Mouse (Mus musculus): ENCODE measurements around the gene Casz1.

Gene Casz1

GRCm38 (mm10) chr4:148968859-148969258, 164.6 kb downstream of the Casz1 start:
- DNase-seq (ENCODE audit: low read depth, low spot score), result no peak

DNA sequence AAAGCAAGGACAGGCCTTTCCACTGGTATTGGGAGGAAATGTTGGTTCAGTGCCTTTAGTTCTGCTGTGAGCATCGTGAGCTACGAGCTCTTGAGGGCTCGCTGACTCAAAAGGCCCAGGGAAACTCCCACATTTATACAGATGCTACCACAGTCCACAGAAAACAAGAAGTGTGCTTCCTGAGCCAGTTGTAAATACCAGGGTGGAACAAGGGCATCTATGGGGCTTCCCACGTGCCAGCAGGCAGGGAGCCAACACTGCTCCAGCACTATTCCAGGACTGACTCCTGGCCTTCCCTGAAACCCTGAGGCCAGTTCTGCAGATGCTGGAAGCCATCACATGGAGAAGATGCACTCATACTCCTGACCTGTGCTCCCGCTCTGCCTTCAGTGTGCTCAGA, 165.4 kb downstream of the Casz1 start:
- DNase-seq (ENCODE audit: low read depth, low spot score), result no peak

GRCm38 (mm10) chr4:148970742-148971141, 166.5 kb downstream of the Casz1 start:
- no peak for DNase-seq (ENCODE audit: low read depth, low spot score)

DNA sequence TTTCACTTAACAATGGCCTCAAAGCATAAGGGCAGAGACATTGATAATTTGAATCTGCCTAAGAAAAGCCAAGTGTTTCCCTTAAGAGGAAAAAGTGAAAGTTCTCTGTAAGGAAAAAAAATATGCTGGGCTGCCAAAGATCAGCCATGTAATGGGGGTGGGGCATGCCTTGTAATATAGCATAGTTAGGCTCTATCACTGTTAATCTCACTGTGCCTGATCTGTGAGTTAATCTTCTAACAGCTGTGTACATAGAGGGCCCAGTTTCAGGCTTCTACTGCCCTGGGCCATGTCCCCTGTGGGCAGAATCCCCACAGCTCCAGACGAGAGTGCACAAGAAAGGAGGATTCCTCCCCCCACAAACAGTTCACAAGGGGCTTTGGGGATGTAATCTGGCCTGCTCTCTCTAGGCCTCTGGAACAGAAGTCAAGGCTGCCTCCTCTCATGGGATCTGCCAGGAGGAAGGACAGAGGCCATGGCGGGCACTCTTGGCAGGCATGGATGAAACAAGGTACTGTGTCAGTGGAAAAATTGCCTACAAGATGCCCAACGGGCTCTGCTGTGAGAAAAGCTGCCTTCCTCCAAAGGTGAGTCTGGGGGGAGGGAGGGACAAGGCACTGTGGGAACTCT, 167.5 kb downstream of the Casz1 start:
- no peak for DNase-seq (ENCODE audit: low read depth, low spot score)

DNA sequence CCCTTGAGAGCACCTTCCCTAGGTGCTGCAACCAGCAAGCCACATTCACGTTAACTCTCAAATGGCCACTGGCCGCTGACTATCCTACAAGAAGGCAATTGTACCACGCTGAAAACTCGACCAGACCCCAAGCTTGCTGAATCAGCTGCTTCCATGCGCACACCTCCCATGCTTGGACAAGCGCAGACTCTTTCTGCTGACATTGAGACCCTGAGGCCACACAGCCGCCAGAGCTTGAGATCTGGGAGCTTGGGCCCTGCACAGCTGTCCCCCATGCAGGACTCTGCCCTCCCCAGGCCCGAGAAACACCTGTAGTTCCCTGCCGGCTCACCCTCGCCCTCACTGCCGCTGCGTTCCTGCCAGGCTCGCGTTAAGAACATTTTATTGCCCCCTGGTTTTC, 168.5 kb downstream of the Casz1 start:
- DNase-seq (ENCODE audit: low read depth, low spot score), result no peak

DNA sequence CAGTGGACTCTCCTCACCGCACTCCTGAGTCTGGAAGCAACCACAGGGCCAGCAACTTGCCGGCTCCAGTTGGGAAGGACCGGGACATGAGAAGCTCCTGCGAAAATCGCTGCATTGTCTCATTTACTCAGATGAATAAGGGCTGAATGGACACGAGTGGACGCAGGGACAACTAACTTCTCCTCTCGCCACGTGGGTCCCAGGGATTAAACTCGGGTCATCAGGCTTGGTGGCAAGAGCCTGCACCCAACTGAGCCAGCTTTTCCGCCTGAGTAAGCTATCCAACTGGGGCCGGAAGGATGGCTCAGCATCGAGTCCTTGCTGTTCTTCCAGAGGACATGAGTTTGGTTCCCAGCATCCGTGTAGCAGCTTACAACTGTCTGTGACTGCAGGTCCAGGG, 169.2 kb downstream of the Casz1 start:
- DNase-seq (ENCODE audit: low read depth, low spot score), result no peak

GRCm38 (mm10) chr4:148974833-148975232, 170.6 kb downstream of the Casz1 start:
- DNase-seq (ENCODE audit: low read depth, low spot score), result no peak

- DNase-seq (ENCODE audit: low read depth, low spot score), result no peak
Observed at GRCm38 (mm10) chr4:148978221-148978855, 174.1 kb downstream of the Casz1 start.

DNA sequence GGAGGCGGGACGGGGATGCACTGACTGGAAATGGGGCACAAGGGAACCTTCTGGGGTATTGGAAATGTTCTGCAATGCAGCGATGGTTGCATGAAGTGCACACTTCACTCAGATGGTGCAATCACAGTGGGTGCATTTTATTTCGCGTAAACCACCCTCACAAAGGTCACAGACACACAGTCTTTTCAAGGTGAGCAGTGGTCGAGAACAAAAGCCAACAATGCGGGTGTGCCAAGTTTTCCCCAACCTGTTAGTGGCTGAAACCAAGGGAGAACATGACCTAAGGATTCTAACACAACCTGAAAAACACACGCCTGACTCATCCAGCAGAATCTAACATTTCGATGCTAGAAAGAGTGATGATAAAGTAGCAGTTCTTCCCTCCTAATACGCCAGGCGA, 174.7 kb downstream of the Casz1 start:
- DNase-seq (ENCODE audit: low read depth, low spot score), result no peak

GRCm38 (mm10) chr4:148979837-148980236, 175.6 kb downstream of the Casz1 start:
- DNase-seq (ENCODE audit: low read depth, low spot score), result no peak

- DNase-seq (ENCODE audit: low read depth, low spot score), result no peak
Observed at GRCm38 (mm10) chr4:148982274-148982673, 178.0 kb downstream of the Casz1 start.

- no peak for DNase-seq (ENCODE audit: low read depth, low spot score)
Observed at GRCm38 (mm10) chr4:148984701-148985540, 180.7 kb downstream of the Casz1 start.

DNA sequence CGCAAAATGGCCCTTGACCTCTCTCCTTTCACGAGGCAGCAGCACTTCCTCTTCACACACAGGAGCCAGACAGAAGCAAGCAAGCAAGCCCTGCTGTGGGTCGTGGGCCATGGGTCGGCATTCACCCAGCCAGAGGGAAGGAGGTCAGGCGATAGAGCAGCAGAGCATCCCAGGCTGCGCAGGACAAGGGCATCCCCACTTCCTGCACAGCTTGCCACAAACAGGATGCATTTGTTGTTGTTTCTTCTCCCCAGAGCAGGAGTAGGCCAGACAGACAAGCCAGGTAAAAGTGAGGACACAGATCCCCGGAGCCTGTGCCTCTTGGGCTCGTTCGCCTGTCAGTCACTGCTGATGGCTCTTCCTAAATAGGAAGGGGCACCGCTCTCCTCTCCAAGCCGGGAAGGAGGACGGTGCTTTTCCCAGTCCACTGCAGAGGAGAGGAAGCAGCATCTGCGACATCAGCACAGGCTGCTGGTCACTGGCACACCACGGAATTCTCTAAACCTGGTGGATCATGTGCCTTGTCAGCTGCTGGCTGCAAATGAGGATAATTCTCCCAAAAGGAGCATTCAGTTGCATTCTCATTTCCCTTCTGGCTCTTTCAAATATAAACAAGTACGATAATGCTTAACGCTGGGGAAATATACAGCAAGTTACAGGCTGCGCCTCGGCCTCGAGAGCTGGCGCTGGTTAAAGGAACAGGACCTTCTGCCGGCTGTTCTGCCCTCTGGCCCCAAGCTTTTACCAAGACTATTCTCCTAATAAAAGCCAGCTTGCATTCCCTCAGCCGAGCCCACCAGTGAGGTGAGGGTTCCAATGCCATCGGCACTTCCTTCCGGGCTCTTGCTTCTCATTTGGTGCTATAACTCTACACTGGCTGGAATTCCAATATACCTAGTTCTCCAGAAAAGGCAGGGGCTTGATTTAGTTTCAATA, 181.6 kb downstream of the Casz1 start:
- DNase-seq (ENCODE audit: low read depth, low spot score), result no peak

- DNase-seq (ENCODE audit: low read depth, low spot score), result no peak
Observed at GRCm38 (mm10) chr4:148990038-148990437, 185.8 kb downstream of the Casz1 start.

GRCm38 (mm10) chr4:148993948-148994347, 189.7 kb downstream of the Casz1 start:
- no peak for DNase-seq (ENCODE audit: low read depth, low spot score)

DNA sequence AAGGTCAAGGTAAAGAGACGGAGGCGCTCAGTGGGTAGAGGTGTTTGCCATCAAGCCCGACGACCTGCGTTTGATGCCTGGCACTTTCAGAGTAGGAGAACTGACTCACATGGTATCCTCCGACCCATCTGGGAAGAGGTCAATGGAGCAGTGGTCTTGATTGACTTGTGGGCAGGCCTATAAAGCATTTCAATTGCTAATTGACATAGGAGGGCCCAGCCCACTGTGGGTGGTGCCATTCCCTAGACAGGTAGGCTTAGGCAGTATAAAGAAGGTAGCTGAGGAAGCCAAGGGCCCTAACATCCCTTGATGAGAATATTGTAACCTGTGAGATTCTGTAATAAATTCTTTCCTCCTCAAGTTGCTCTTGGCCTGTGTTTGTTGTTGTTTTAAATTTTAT, 196.5 kb downstream of the Casz1 start:
- DNase-seq (ENCODE audit: low read depth, low spot score), result no peak

DNA sequence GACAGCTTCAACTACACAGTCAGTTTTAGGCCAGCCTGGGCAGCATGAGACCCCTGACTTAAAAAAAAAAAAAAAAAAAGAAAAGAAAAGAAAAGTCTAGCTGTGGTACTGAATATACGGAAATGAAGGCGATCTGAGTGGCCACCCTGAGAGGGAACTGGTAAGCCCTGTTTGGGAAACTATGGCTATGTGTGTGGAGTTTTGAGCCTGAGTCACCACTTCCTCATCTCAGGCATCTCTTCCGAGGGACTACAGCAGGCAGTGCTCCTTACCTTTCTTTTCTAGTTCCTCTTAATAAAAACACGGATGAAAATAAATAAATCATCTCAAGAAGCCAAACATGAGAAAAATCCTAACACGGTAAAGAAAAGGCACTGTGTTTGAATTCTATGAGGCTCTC, 197.3 kb downstream of the Casz1 start:
- no peak for DNase-seq (ENCODE audit: low read depth, low spot score)

- DNase-seq (ENCODE audit: low read depth, low spot score), result no peak
Observed at GRCm38 (mm10) chr4:149002441-149003093, 198.3 kb downstream of the Casz1 start.

Data from WW6 (cell line).